Mouse (Mus musculus) thymus, adult 2 months (tissue): ENCODE measurements around the gene Hsd3b6. TPM values are rescaled to one million over a fixed set of nuclear protein-coding genes. Genes with fewer than 3 reads are reported as not detected.

Experiments
- DNase-seq: peaks from one replicate; pipeline ENCODE4 v3.0.0; 2021
- H3K27ac ChIP-seq: fragments of 200-500 bp; 2 replicates; pipeline ENCODE4 v1.5.1; 2012; ENCODE audit warnings: low read length, control low read depth; ENCODE audit not compliant: control insufficient read depth, insufficient read depth
- H3K27me3 ChIP-seq: fragments of 200-500 bp; 2 replicates; pipeline ENCODE4 v1.6.1; 2012; ENCODE audit warnings: mild to moderate bottlenecking, low read length, moderate library complexity, mixed read lengths; ENCODE audit not compliant: control insufficient read depth, insufficient read depth
- H3K36me3 ChIP-seq: fragments of 200-500 bp; 2 replicates; pipeline ENCODE4 v1.6.1; 2012; ENCODE audit warnings: mild to moderate bottlenecking, low read length, moderate library complexity; ENCODE audit not compliant: control insufficient read depth, insufficient read depth
- H3K4me1 ChIP-seq: fragments of 200-500 bp; replicated peaks from 2 replicates; pipeline ENCODE4 v1.6.1; 2012; ENCODE audit warnings: low read length; ENCODE audit not compliant: control insufficient read depth, insufficient read depth
- H3K4me3 ChIP-seq: fragments of 200-500 bp; 2 replicates; pipeline ENCODE4 v1.5.1; 2012; ENCODE audit warnings: mild to moderate bottlenecking, low read length, control low read depth, moderate library complexity; ENCODE audit not compliant: control insufficient read depth, insufficient read depth
- CTCF ChIP-seq: fragments of 200-500 bp; IDR thresholded peaks from 2 replicates; pipeline ENCODE4 v1.5.1; 2012; ENCODE audit warnings: mild to moderate bottlenecking, control low read depth, low read length, moderate library complexity, borderline replicate concordance; ENCODE audit not compliant: control insufficient read depth, poor library complexity, insufficient read depth; ENCODE audit errors: extremely low read depth
- POLR2A ChIP-seq: fragments of 200-500 bp; IDR thresholded peaks from 2 replicates; pipeline ENCODE4 v1.6.1; 2012; ENCODE audit warnings: mild to moderate bottlenecking, low read length, control low read depth, moderate library complexity; ENCODE audit not compliant: control insufficient read depth, poor library complexity, insufficient read depth; ENCODE audit errors: extremely low read depth
- WGBS: fragments of 180-500 bp; shearing (Covaris S2); methylation state at CpG from one replicate; pipeline ENCODE4 v1.1.7; 2018; 5-methylcytosine and 5-hydroxymethylcytosine counted together
- polyA plus RNA-seq: library from polyadenylated mRNA; depleted of rRNA; stranded (reverse); fragments of >200 nt; gene quantifications from 2 replicates; pipeline ENCODE4 v1.2.3, GENCODE M21; 2012; rRNA removed

Gene Hsd3b6
- polyA plus RNA-seq, 1 experiment, result 0.43 TPM

DNA sequence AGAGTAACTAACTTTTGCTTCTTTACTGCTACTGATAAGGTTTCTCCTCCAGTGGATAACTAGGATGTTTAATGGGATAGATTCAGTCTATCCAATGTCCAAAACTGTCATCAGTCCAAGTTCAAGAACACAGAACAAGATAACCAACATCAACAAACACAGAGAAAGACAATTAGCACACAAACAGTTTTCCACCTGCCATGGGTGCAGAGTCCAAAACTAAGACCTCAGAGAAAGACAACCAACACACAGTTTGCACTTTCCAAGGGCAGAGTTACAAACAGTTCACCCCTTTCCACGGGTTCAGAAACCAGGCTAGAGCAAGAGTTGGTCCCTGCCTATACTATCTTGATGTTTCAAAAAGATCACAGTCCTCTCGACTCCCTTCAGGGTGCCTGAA lies 27.7 kb downstream of the Hsd3b6 start:
- no peak overlapping the region for H3K27ac ChIP-seq
- H3K27me3 ChIP-seq, result no peaks in the 10 kb centered on the region
- no peak for DNase-seq
- WGBS, result 63% methylated on average over 2 of the region's 2 CpGs
- H3K4me1 ChIP-seq, result no peaks in the 10 kb centered on the region
- TF ChIP-seq CTCF (no peak), POLR2A (no peak)
- H3K36me3 ChIP-seq, result no peaks in the 10 kb centered on the region
- H3K4me3 ChIP-seq, result no peak overlapping the region

- no peaks in the 10 kb centered on the region for H3K36me3 ChIP-seq
- no peak for DNase-seq
- no peak overlapping the region for H3K4me3 ChIP-seq
- no peak overlapping the region for H3K27ac ChIP-seq
- no peaks in the 10 kb centered on the region for H3K27me3 ChIP-seq
- TF ChIP-seq POLR2A, result no peak
- H3K4me1 ChIP-seq, result no peaks in the 10 kb centered on the region
Observed at GRCm38 (mm10) chr3:98782181-98782868, 31.9 kb downstream of the Hsd3b6 start.

GRCm38 (mm10) chr3:98780921-98781320 lies 33.3 kb downstream of the Hsd3b6 start:
- Histone ChIP-seq H3K36me3 (no peaks in the 10 kb centered on the region), H3K27ac (no peak overlapping the region), H3K4me1 (no peaks in the 10 kb centered on the region), H3K27me3 (no peaks in the 10 kb centered on the region), H3K4me3 (no peak overlapping the region)
- no peak for TF ChIP-seq CTCF
- no peak for TF ChIP-seq POLR2A
- no peak for DNase-seq

DNA sequence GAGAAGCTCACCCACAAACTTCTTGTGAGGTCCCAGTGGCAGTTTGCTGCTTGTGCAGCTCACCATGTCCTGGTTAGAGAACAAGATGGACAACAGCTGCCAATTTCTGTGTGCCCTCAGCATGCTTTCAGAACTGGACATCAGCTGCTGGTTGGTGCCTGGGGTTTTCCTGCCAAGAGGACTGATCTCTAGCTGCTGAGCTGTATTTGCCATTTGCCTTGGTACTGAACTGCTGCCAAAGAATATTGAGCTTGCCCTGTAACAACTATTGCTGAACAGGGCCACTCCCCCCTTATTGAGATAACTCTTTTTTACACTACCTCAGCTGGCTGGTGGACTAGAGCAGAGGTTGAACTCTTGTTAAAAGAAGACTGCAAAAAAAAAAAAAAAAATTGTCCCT lies 50.1 kb downstream of the Hsd3b6 start:
- no peak for DNase-seq
- Histone ChIP-seq H3K27ac (no peak overlapping the region), H3K36me3 (no peaks in the 10 kb centered on the region), H3K4me1 (no peaks in the 10 kb centered on the region), H3K4me3 (no peak overlapping the region), H3K27me3 (no peaks in the 10 kb centered on the region)
- TF ChIP-seq CTCF (no peak), POLR2A (no peak)

GRCm38 (mm10) chr3:98756836-98757235 lies 57.4 kb downstream of the Hsd3b6 start:
- 87% methylated on average over 3 of the region's 3 CpGs for WGBS

More at GRCm38 (mm10) chr3:98756836-98757235, 57.4 kb downstream of the Hsd3b6 start:
- Histone ChIP-seq H3K27ac (no peak overlapping the region), H3K27me3 (no peaks in the 10 kb centered on the region), H3K36me3 (no peaks in the 10 kb centered on the region), H3K4me1 (no peaks in the 10 kb centered on the region), H3K4me3 (no peak overlapping the region)
- no peak for DNase-seq
- no peak for TF ChIP-seq POLR2A
- no peak for TF ChIP-seq CTCF

Other genes starting within 250 kb of the Hsd3b6 start
- gene Gm10681, start 225.6 kb downstream of the Hsd3b6 start, polyA plus RNA-seq, result 0.22 TPM in 1 of 2 replicates, not detected in the other
- gene Hsd3b5, start 184.2 kb downstream of the Hsd3b6 start, polyA plus RNA-seq, result not detected in 2 replicates
- not detected in 2 replicates for gene Hsd3b2, start 89.9 kb downstream of the Hsd3b6 start, polyA plus RNA-seq
- 0.09 TPM in 1 of 2 replicates, not detected in the other for gene Hsd3b3, start 51.3 kb downstream of the Hsd3b6 start, polyA plus RNA-seq
- 0.08 and 0.70 TPM in 2 replicates for gene Hsd3b1, start 45.4 kb upstream of the Hsd3b6 start, polyA plus RNA-seq
- gene Hao2, start 78.8 kb upstream of the Hsd3b6 start, polyA plus RNA-seq, result 0.18 TPM in 1 of 2 replicates, not detected in the other